Mouse (Mus musculus): ENCODE data around the gene Dlg2. TPM values are rescaled to one million over a fixed set of nuclear protein-coding genes. Genes with fewer than 3 reads are reported as not detected.

Gene Dlg2
- total RNA-seq, 2 experiments from 2014 or later, result 1.9 to 3.4 TPM

GRCm38 (mm10) chr7:91862806-91863531 lies 1386.5 kb downstream of the Dlg2 start:
- no peak for DNase-seq
- intact Hi-C loops (cut with DNase I), result no loop called here

GRCm38 (mm10) chr7:91868919-91869318 lies 1392.4 kb downstream of the Dlg2 start:
- DNase-seq, result no peak
- intact Hi-C loops (cut with DNase I), result no loop called here

GRCm38 (mm10) chr7:91876831-91877230 lies 1400.4 kb downstream of the Dlg2 start:
- no peak for DNase-seq
- intact Hi-C loops (cut with DNase I), result no loop called here

GRCm38 (mm10) chr7:91877804-91878203 lies 1401.3 kb downstream of the Dlg2 start:
- intact Hi-C loops (cut with DNase I), result no loop called here
- DNase-seq, result no peak

- intact Hi-C loops (cut with DNase I), result no loop called here
- no peak for DNase-seq
These were observed 1409.9 kb downstream of the Dlg2 start for GRCm38 (mm10) chr7:91886336-91886735.

GRCm38 (mm10) chr7:91893991-91894390 lies 1417.5 kb downstream of the Dlg2 start:
- no peak for DNase-seq
- intact Hi-C loops (cut with DNase I), result no loop called here

GRCm38 (mm10) chr7:91896935-91897334 lies 1420.5 kb downstream of the Dlg2 start:
- intact Hi-C loops (cut with DNase I), result no loop called here
- no peak for DNase-seq

- intact Hi-C loops (cut with DNase I), result no loop called here
These were observed 1421.0 kb downstream of the Dlg2 start for GRCm38 (mm10) chr7:91897509-91897908.

GRCm38 (mm10) chr7:91902503-91902902 lies 1426.0 kb downstream of the Dlg2 start:
- intact Hi-C loops (cut with DNase I), result no loop called here
- no peak for DNase-seq

More at GRCm38 (mm10) chr7:91897509-91897908, 1421.0 kb downstream of the Dlg2 start:
- no peak for DNase-seq

GRCm38 (mm10) chr7:91916809-91917208 lies 1440.3 kb downstream of the Dlg2 start:
- DNase-seq, result no peak
- intact Hi-C loops (cut with DNase I), result no loop called here

GRCm38 (mm10) chr7:91919099-91919498 lies 1442.6 kb downstream of the Dlg2 start:
- intact Hi-C loops (cut with DNase I), result no loop called here
- DNase-seq, result no peak

- no peak for DNase-seq
- intact Hi-C loops (cut with DNase I), result no loop called here
These were observed 1443.3 kb downstream of the Dlg2 start for GRCm38 (mm10) chr7:91919738-91920137.

GRCm38 (mm10) chr7:91934881-91935597 lies 1458.6 kb downstream of the Dlg2 start:
- intact Hi-C loops (cut with DNase I), result no loop called here
- DNase-seq, result no peak

- intact Hi-C loops (cut with DNase I), result no loop called here
- no peak for DNase-seq
These were observed 1459.7 kb downstream of the Dlg2 start for GRCm38 (mm10) chr7:91936193-91936592.

GRCm38 (mm10) chr7:91943224-91943623 lies 1466.8 kb downstream of the Dlg2 start:
- DNase-seq, result no peak
- intact Hi-C loops (cut with DNase I), result no loop called here

GRCm38 (mm10) chr7:91955584-91955983 lies 1479.1 kb downstream of the Dlg2 start:
- no peak for DNase-seq
- intact Hi-C loops (cut with DNase I), result no loop called here

- intact Hi-C loops (cut with DNase I), result no loop called here
- no peak for DNase-seq
These were observed 1486.5 kb downstream of the Dlg2 start for GRCm38 (mm10) chr7:91962956-91963355.

- no peak for DNase-seq
- intact Hi-C loops (cut with DNase I), result no loop called here
These were observed 1496.5 kb downstream of the Dlg2 start for GRCm38 (mm10) chr7:91972970-91973369.

GRCm38 (mm10) chr7:92003769-92004455 lies 1527.4 kb downstream of the Dlg2 start:
- intact Hi-C loops (cut with DNase I), result no loop called here
- no peak for DNase-seq

GRCm38 (mm10) chr7:92005681-92006425 lies 1529.4 kb downstream of the Dlg2 start:
- DNase-seq, result no peak
- intact Hi-C loops (cut with DNase I), result no loop called here

- intact Hi-C loops (cut with DNase I), result no loop called here
- DNase-seq, result no peak
These were observed 1532.2 kb downstream of the Dlg2 start for GRCm38 (mm10) chr7:92008702-92009101.

Measured in heart, postnatal 10 days (tissue).